Mouse (Mus musculus) neural tube, embryonic 15.5 days (tissue): ENCODE data around the gene Cyfip1. TPM values are rescaled to one million over a fixed set of nuclear protein-coding genes. Genes with fewer than 3 reads are reported as not detected.

Experiments
- ATAC-seq: fragments of 200-750 bp; cut with Nextera tagmentation; 2 replicates; pipeline ENCODE4 v1.8.0; 2017; ENCODE audit warnings: mild to moderate bottlenecking, moderate TSS enrichment, moderate library complexity; ENCODE audit not compliant: low FRiP score
- H3K27ac ChIP-seq: fragments of 300-500 bp; sonication (generic); replicated peaks from 2 replicates; pipeline ENCODE4 v1.5.1; 2015; ENCODE audit warnings: mild to moderate bottlenecking, inconsistent platforms
- H3K27me3 ChIP-seq: fragments of 300-500 bp; sonication (generic); replicated peaks from 2 replicates; pipeline ENCODE4 v1.6.1; 2015; ENCODE audit warnings: inconsistent platforms
- H3K36me3 ChIP-seq: fragments of 300-500 bp; sonication (generic); 2 replicates; pipeline ENCODE4 v1.6.1; 2015; ENCODE audit warnings: inconsistent platforms
- H3K4me1 ChIP-seq: fragments of 300-500 bp; sonication (generic); 2 replicates; pipeline ENCODE4 v1.6.1; 2015; ENCODE audit warnings: inconsistent platforms
- H3K4me2 ChIP-seq: fragments of 300-500 bp; sonication (generic); 2 replicates; pipeline ENCODE4 v1.6.1; 2015; ENCODE audit warnings: inconsistent platforms, mild to moderate bottlenecking, moderate library complexity
- H3K4me3 ChIP-seq: fragments of 300-500 bp; sonication (generic); replicated peaks from 2 replicates; pipeline ENCODE4 v1.5.1; 2015; ENCODE audit warnings: mild to moderate bottlenecking, inconsistent platforms
- H3K9ac ChIP-seq: fragments of 300-500 bp; sonication (generic); replicated peaks from 2 replicates; pipeline ENCODE4 v1.6.1; 2015; ENCODE audit warnings: mild to moderate bottlenecking, inconsistent platforms
- H3K9me3 ChIP-seq: fragments of 300-500 bp; sonication (generic); replicated peaks from 2 replicates; pipeline ENCODE4 v1.6.1; 2016; ENCODE audit warnings: inconsistent platforms
- WGBS: fragments of 180-500 bp; shearing (Covaris S2); methylation state at CpG from one replicate; pipeline ENCODE4 v1.1.7; 2015; ENCODE audit warnings: mixed read lengths; 5-methylcytosine and 5-hydroxymethylcytosine counted together
- polyA plus RNA-seq: library from polyadenylated mRNA; unstranded; fragments of >200 nt; fragmentation: Nextera tagmentation; extraction: Ambion mirVana; gene quantifications from 2 replicates; pipeline ENCODE4 v1.2.1, GENCODE M21; 2015

Cyfip1 gene
- polyA plus RNA-seq: 39.0 and 51.2 TPM in 2 replicates

- ATAC-seq: peak; percentile 14; the same call in 1 of the 2 replicates
- Histone ChIP-seq H3K36me3 (no peaks in the 10 kb centered on the region), H3K4me2 (peak within 1 kb of the TSS; percentile 71), H3K9ac (peak within 1 kb of the TSS; percentile 97), H3K4me3 (peak within 1 kb of the TSS; percentile 91), H3K27me3 (no peaks in the 10 kb centered on the region), H3K27ac (peak within 1 kb of the TSS; percentile 94), H3K9me3 (no peaks in the 10 kb centered on the region), H3K4me1 (peaks cover 16% of the 10 kb centered on the region)
- 55% methylated on average over 7 of the region's 7 CpGs for WGBS
Measured at GRCm38 (mm10) chr7:55841445-55841844, at the start of gene Cyfip1. Cyfip1 (plus strand) TSS chr7:55841745.

- 71% methylated on average over 3 of the region's 3 CpGs for WGBS
- Histone ChIP-seq H3K9me3 (no peaks in the 10 kb centered on the region), H3K4me1 (peaks cover 17% of the 10 kb centered on the region), H3K27me3 (no peaks in the 10 kb centered on the region), H3K9ac (no peak overlapping the region), H3K4me2 (no peak overlapping the region), H3K4me3 (no peak overlapping the region), H3K27ac (no peak overlapping the region), H3K36me3 (peaks cover 13% of the 10 kb centered on the region)
- ATAC-seq: no peak
Measured at GRCm38 (mm10) chr7:55792280-55792679, 49.3 kb upstream of the Cyfip1 start.

GRCm38 (mm10) chr7:55793236-55793951 is 48.2 kb upstream of the Cyfip1 start:
- Histone ChIP-seq H3K27me3 (no peaks in the 10 kb centered on the region), H3K9me3 (no peaks in the 10 kb centered on the region)

GRCm38 (mm10) chr7:55793952-55794603 is 47.5 kb upstream of the Cyfip1 start, which contains the start of gene Tubgcp5:
Tubgcp5 (plus strand) TSS chr7:55794154.
- WGBS: under 1% methylated on average over 51 of the region's 51 CpGs
- no peaks in the 10 kb centered on the region for H3K9me3 ChIP-seq
- H3K4me3 ChIP-seq: peak within 1 kb of the TSS; percentile 78
- peaks cover 17% of the 10 kb centered on the region for H3K4me1 ChIP-seq
- peak within 1 kb of the TSS; percentile 85 for H3K27ac ChIP-seq
- peak within 1 kb of the TSS; percentile 71 for H3K4me2 ChIP-seq
- no peaks in the 10 kb centered on the region for H3K27me3 ChIP-seq
- peaks cover 21% of the 10 kb centered on the region for H3K36me3 ChIP-seq
- peak; percentile 99 for ATAC-seq
- peak within 1 kb of the TSS; percentile 81 for H3K9ac ChIP-seq

More at GRCm38 (mm10) chr7:55793236-55793951, 48.2 kb upstream of the Cyfip1 start:
- peak; percentile 60 for ATAC-seq
- Histone ChIP-seq H3K9ac (peak overlapping the region; percentile 81), H3K27ac (peak overlapping the region; percentile 85), H3K4me2 (peak overlapping the region; percentile 71), H3K4me3 (peak overlapping the region; percentile 78), H3K4me1 (peaks cover 17% of the 10 kb centered on the region), H3K36me3 (peaks cover 21% of the 10 kb centered on the region)
- WGBS: 38% methylated on average over 13 of the region's 13 CpGs

- Histone ChIP-seq H3K27ac (no peak overlapping the region), H3K36me3 (peaks cover 62% of the 10 kb centered on the region), H3K4me3 (no peak overlapping the region), H3K4me1 (peaks cover 6% of the 10 kb centered on the region), H3K9ac (no peak overlapping the region), H3K9me3 (no peaks in the 10 kb centered on the region), H3K4me2 (no peak overlapping the region), H3K27me3 (no peaks in the 10 kb centered on the region)
- no peak for ATAC-seq
- 85% methylated on average over 3 of the region's 3 CpGs for WGBS
Measured at GRCm38 (mm10) chr7:55799981-55800380, 41.6 kb upstream of the Cyfip1 start.

- peaks cover 77% of the 10 kb centered on the region for H3K36me3 ChIP-seq
- WGBS: 96% methylated on average over 2 of the region's 2 CpGs
- H3K27me3 ChIP-seq: no peaks in the 10 kb centered on the region
- H3K9me3 ChIP-seq: no peaks in the 10 kb centered on the region
- H3K4me2 ChIP-seq: no peak overlapping the region
- ATAC-seq: no peak
- H3K9ac ChIP-seq: no peak overlapping the region
- no peak overlapping the region for H3K27ac ChIP-seq
- H3K4me3 ChIP-seq: no peak overlapping the region
- no peaks in the 10 kb centered on the region for H3K4me1 ChIP-seq
Measured at GRCm38 (mm10) chr7:55809967-55810366, 31.6 kb upstream of the Cyfip1 start.

- WGBS: 85% methylated on average over 5 of the region's 5 CpGs
- Histone ChIP-seq H3K36me3 (peaks cover 73% of the 10 kb centered on the region), H3K27ac (no peak overlapping the region), H3K4me2 (no peak overlapping the region), H3K4me3 (no peak overlapping the region), H3K9me3 (no peaks in the 10 kb centered on the region), H3K27me3 (no peaks in the 10 kb centered on the region), H3K9ac (no peak overlapping the region), H3K4me1 (no peaks in the 10 kb centered on the region)
- ATAC-seq: no peak
Measured at GRCm38 (mm10) chr7:55824468-55824867, 17.1 kb upstream of the Cyfip1 start.

GRCm38 (mm10) chr7:55827551-55827950 is 14.0 kb upstream of the Cyfip1 start:
- no peak overlapping the region for H3K9ac ChIP-seq
- no peaks in the 10 kb centered on the region for H3K27me3 ChIP-seq
- peaks cover 62% of the 10 kb centered on the region for H3K36me3 ChIP-seq
- ATAC-seq: no peak
- H3K4me2 ChIP-seq: no peak overlapping the region
- H3K4me3 ChIP-seq: no peak overlapping the region
- H3K27ac ChIP-seq: no peak overlapping the region
- H3K4me1 ChIP-seq: no peaks in the 10 kb centered on the region
- WGBS: 91% methylated on average over 9 of the region's 9 CpGs
- H3K9me3 ChIP-seq: no peaks in the 10 kb centered on the region

- Histone ChIP-seq H3K27me3 (no peaks in the 10 kb centered on the region), H3K9me3 (no peaks in the 10 kb centered on the region), H3K4me2 (no peak overlapping the region), H3K4me1 (peaks cover 7% of the 10 kb centered on the region), H3K36me3 (peaks cover 8% of the 10 kb centered on the region), H3K27ac (no peak overlapping the region), H3K4me3 (no peak overlapping the region), H3K9ac (no peak overlapping the region)
- ATAC-seq: no peak
- 87% methylated on average over 4 of the region's 4 CpGs for WGBS
Measured at GRCm38 (mm10) chr7:55836877-55837276, 4.7 kb upstream of the Cyfip1 start.

GRCm38 (mm10) chr7:55841977-55842503 is 495 bp downstream of the Cyfip1 start:
- WGBS: under 1% methylated on average over 40 of the region's 47 CpGs
- no peaks in the 10 kb centered on the region for H3K27me3 ChIP-seq
- peak overlapping the region; percentile 91 for H3K4me3 ChIP-seq
- H3K27ac ChIP-seq: peak overlapping the region; percentile 94
- H3K9ac ChIP-seq: peak overlapping the region; percentile 97
- H3K4me2 ChIP-seq: peak overlapping the region; percentile 71
- peaks cover 16% of the 10 kb centered on the region for H3K4me1 ChIP-seq
- H3K9me3 ChIP-seq: no peaks in the 10 kb centered on the region
- ATAC-seq: peak; percentile 93
- no peaks in the 10 kb centered on the region for H3K36me3 ChIP-seq

- H3K9me3 ChIP-seq: no peaks in the 10 kb centered on the region
- under 1% methylated on average over 40 of the region's 40 CpGs for WGBS
- peak overlapping the region; percentile 91 for H3K4me3 ChIP-seq
- no peaks in the 10 kb centered on the region for H3K36me3 ChIP-seq
- H3K4me2 ChIP-seq: peak overlapping the region; percentile 71
- peak overlapping the region; percentile 97 for H3K9ac ChIP-seq
- no peaks in the 10 kb centered on the region for H3K27me3 ChIP-seq
- peak; percentile 80 for ATAC-seq
- H3K27ac ChIP-seq: peak overlapping the region; percentile 94
- H3K4me1 ChIP-seq: peaks cover 16% of the 10 kb centered on the region
Measured at GRCm38 (mm10) chr7:55842504-55843152, 1.1 kb downstream of the Cyfip1 start.
